Mouse (Mus musculus) forebrain, embryonic 13.5 days (tissue): Measurements from ENCODE around the gene Dnah7c. TPM values are rescaled to one million over a fixed set of nuclear protein-coding genes. Genes with fewer than 3 reads are reported as not detected.

Experiments
- ATAC-seq: fragments of 200-750 bp; cut with Nextera tagmentation; 2 replicates; pipeline ENCODE4 v1.8.0; 2017
- H3K27ac ChIP-seq: fragments of 300-500 bp; sonication (generic); 2 replicates; pipeline ENCODE4 v1.5.1; 2015; ENCODE audit warnings: inconsistent platforms, mild to moderate bottlenecking, moderate library complexity
- H3K27me3 ChIP-seq: fragments of 300-500 bp; sonication (generic); 2 replicates; pipeline ENCODE4 v1.6.1; 2015; ENCODE audit warnings: mild to moderate bottlenecking, inconsistent platforms
- H3K36me3 ChIP-seq: fragments of 300-500 bp; sonication (generic); 2 replicates; pipeline ENCODE4 v1.6.1; 2015; ENCODE audit warnings: mild to moderate bottlenecking, inconsistent platforms; ENCODE audit not compliant: poor library complexity, severe bottlenecking
- H3K4me1 ChIP-seq: fragments of 300-500 bp; sonication (generic); 2 replicates; pipeline ENCODE4 v1.6.1; 2015; ENCODE audit warnings: inconsistent platforms
- H3K4me2 ChIP-seq: fragments of 300-500 bp; sonication (generic); 2 replicates; pipeline ENCODE4 v1.6.1; 2015; ENCODE audit warnings: inconsistent platforms, mild to moderate bottlenecking, moderate library complexity
- H3K4me3 ChIP-seq: fragments of 300-500 bp; sonication (generic); 2 replicates; pipeline ENCODE4 v1.5.1; 2015; ENCODE audit warnings: mild to moderate bottlenecking, inconsistent platforms
- H3K9ac ChIP-seq: fragments of 300-500 bp; sonication (generic); 2 replicates; pipeline ENCODE4 v1.6.1; 2015; ENCODE audit warnings: mild to moderate bottlenecking, inconsistent platforms
- H3K9me3 ChIP-seq: fragments of 300-500 bp; sonication (generic); replicated peaks from 2 replicates; pipeline ENCODE4 v1.6.1; 2016; ENCODE audit warnings: inconsistent platforms
- WGBS: fragments of 180-500 bp; shearing (Covaris S2); methylation state at CpG from one replicate; pipeline ENCODE4 v1.1.7; 2015; 5-methylcytosine and 5-hydroxymethylcytosine counted together
- polyA plus RNA-seq: library from polyadenylated mRNA; unstranded; fragments of >200 nt; fragmentation: Nextera tagmentation; extraction: Ambion mirVana; gene quantifications from 2 replicates; pipeline ENCODE4 v1.2.1, GENCODE M21; 2015

Dnah7c gene
- polyA plus RNA-seq, 1 experiment from 2014 or later, result 0.13 TPM

DNA sequence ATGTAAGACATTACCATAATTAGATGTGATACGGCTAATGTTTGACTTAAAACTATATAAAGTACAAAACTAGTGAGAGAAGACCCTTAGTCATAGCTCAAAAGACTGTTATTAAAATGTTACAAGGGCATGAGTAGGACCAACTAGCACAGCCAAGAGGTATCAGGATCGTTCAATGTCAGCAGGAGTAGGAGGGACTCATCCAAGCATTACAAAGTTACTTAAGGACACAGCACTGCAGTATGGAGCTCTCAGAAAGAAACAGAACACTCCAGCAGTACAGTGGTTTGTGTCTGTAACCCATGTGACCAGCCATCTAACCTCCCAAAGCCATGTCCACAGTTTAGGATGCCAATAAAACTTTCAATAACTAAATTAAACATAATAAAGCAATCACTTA is 418.9 kb downstream of the Dnah7c start:
- no peak overlapping the region for H3K27ac ChIP-seq
- H3K4me2 ChIP-seq, result no peak overlapping the region
- no peaks in the 10 kb centered on the region for H3K36me3 ChIP-seq
- H3K4me3 ChIP-seq, result no peak overlapping the region
- peaks cover 7% of the 10 kb centered on the region for H3K4me1 ChIP-seq
- no peak for ATAC-seq
- H3K27me3 ChIP-seq, result no peaks in the 10 kb centered on the region
- H3K9me3 ChIP-seq, result no peaks in the 10 kb centered on the region
- H3K9ac ChIP-seq, result no peak overlapping the region
- WGBS, result 76% methylated on average over 2 of the region's 2 CpGs

DNA sequence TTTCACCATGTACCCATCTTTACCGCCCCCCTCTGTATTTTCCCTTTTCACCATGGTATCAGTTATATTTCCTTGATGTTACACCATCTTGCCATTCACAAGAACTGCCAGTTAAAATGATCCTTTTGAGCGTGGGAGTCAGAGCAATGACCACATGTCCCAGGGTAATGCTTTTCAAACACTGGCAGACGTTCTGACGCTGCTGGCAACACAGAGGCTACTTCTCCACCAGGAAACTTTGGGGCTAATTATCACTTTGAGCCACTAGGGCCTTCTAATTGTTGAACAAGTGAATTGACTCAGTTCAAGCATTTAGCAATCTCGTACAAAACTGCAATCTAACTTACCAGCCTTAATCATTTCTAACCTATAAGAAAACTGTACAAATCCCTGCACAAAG is 419.8 kb downstream of the Dnah7c start:
- no peak for ATAC-seq
- WGBS, result 22% methylated on average over 5 of the region's 5 CpGs
- H3K4me3 ChIP-seq, result no peak overlapping the region

DNA sequence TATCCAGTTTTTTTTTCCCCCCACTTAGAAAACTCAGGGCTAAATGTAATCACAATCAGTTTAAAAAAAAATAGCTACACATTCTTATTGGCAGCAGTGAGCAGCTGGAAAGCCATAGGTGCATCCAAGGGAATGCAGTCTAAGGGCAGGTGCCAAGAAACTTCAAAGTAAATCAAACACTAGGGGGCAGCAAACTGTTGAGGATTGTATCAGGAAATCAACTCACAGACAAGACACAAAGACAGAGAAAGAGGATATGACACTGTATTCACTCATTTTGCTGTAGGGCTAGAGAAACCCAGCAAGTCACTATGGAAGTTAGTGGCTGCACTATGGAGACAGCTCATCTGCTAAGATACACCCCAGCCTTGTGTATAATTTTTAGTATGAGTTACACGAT is 424.4 kb downstream of the Dnah7c start:
- WGBS, result 73% methylated on average over 1 of the region's 1 CpGs
- Histone ChIP-seq H3K9me3 (no peaks in the 10 kb centered on the region), H3K4me3 (no peak overlapping the region), H3K4me2 (no peak overlapping the region), H3K36me3 (no peaks in the 10 kb centered on the region), H3K27me3 (no peaks in the 10 kb centered on the region), H3K4me1 (peaks cover 41% of the 10 kb centered on the region), H3K9ac (no peak overlapping the region), H3K27ac (no peak overlapping the region)
- ATAC-seq, result no peak

More for the DNA sequence above, 419.8 kb downstream of the Dnah7c start:
- Histone ChIP-seq H3K27me3 (no peaks in the 10 kb centered on the region), H3K9ac (no peak overlapping the region), H3K4me1 (peaks cover 11% of the 10 kb centered on the region), H3K27ac (no peak overlapping the region), H3K36me3 (no peaks in the 10 kb centered on the region), H3K4me2 (no peak overlapping the region), H3K9me3 (no peaks in the 10 kb centered on the region)

DNA sequence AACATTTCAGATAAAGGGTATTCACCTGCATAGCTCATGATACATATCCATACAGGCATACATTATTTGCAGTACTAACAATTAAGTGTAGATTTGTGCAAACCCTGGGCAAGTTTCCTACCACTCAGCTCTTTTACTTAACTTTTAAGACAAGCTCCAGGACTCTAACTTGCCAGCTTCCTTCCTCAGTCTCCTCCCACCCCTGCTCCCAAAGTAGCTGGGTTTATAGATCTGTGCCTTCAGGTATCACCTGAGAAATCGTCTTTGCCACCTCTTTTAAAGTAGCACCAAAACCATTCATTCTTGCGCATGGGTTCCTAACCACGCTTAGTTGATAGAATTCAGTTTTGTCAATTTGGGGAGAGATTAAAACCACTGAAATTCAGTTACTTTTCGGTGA is 426.2 kb downstream of the Dnah7c start:
- Histone ChIP-seq H3K27me3 (no peaks in the 10 kb centered on the region), H3K9ac (peak overlapping the region; percentile 48), H3K4me1 (peaks cover 34% of the 10 kb centered on the region), H3K27ac (no peak overlapping the region), H3K9me3 (no peaks in the 10 kb centered on the region), H3K4me2 (peak overlapping the region; percentile 75), H3K4me3 (peak overlapping the region; percentile 88), H3K36me3 (no peaks in the 10 kb centered on the region)
- WGBS, result 60% methylated on average over 4 of the region's 4 CpGs
- ATAC-seq, result no peak

DNA sequence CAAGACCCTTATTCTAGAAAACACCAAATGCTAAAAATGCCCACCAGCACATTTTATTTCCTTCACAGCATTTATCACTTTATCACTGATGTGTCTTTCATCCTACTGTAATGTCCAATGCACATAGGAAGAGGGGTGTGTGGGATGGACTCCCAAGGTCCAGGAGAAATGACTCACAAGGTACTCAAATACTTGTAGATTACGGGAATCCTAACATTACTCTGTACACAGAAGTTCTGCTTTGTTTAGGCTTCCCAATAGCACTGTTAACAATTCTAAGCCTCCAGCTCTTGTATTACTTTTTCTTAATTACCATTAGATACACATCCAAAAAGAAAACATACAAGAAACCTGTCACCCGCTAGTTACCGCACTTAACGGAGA is 426.8 kb downstream of the Dnah7c start:
- peak overlapping the region; percentile 99; the same call in 1 of the 2 replicates for H3K27ac ChIP-seq
- no peaks in the 10 kb centered on the region for H3K27me3 ChIP-seq
- H3K4me2 ChIP-seq, result peak overlapping the region; percentile 75
- no peaks in the 10 kb centered on the region for H3K9me3 ChIP-seq
- no peak for ATAC-seq
- under 1% methylated on average over 4 of the region's 4 CpGs for WGBS
- peaks cover 34% of the 10 kb centered on the region for H3K4me1 ChIP-seq
- peak overlapping the region; percentile 99 for H3K9ac ChIP-seq
- H3K36me3 ChIP-seq, result no peaks in the 10 kb centered on the region
- H3K4me3 ChIP-seq, result peak overlapping the region; percentile 88

DNA sequence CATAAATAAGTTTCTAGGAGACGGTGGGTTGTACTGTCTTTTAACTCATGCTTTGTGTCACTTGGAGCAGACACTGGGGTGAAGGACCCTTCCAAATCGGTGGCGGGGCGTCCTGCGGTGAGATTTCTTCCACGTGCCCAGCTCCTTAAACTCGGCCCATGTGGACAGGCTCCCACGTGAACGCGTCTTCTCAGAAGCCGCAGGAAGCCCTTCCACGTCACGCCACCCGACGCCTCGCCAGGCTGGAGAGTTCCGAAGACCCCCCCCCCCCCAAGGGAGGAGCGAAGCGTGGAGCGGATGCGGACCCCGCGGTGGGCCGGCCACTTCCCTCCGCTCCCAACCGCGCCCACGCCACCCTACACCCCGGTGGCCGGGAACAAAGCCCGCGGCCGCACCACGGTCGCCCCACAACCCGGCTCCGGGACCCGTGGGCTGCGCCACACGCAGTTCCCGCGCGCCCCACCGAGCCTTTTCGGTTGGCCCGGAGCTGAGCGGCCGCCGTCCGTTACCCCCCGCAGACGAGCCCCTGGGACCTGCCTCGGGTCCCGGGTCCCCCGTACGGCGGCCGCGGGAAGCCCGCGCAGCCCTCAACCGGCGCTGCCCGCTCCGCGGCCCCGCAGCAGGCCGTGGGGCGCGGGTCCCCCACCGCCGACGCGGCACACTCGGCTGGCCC is 427.3 kb downstream of the Dnah7c start:
- WGBS, result under 1% methylated on average over 67 of the region's 75 CpGs
- Histone ChIP-seq H3K4me2 (peak overlapping the region; percentile 75), H3K4me1 (peaks cover 34% of the 10 kb centered on the region)

DNA sequence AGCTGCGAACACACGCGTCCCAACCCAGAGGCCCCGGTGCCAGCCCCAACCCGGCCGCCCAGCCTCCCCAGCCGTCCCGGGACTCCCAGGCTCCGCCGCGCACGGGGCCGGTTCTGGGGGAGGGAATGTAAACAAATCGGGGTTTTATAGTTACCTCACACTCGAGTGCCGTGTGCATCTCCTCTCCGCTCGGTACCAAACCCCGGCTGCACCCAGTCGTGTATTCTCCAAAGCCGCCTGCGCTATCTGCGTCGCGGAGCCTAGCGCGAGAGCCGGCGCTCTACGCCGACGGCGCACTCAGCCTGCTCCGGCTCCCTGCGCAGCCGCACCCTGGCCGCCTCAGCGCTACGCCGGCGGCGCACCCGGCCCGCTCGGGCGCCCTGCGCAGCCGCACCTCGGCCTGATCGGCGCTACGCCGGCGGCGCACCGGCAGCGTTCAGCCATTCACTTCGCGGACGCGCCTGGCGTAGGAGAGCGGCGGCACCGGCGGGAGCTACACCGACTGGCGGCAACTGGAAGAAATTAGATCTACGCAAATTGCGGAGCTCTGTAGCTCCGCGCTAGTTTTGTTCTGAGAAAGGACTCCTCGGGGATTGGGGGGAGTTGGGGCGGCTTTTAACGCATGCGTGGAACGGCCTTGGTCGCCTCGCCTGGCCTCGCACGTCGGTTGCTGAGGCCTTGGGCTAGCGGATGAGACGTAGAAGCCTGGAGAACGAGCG is 428.1 kb downstream of the Dnah7c start:
- Histone ChIP-seq H3K27me3 (no peaks in the 10 kb centered on the region), H3K9ac (peak overlapping the region; percentile 99), H3K36me3 (no peaks in the 10 kb centered on the region), H3K4me3 (peak overlapping the region; percentile 88), H3K4me2 (peak overlapping the region; percentile 75), H3K27ac (peak overlapping the region; percentile 99), H3K9me3 (no peaks in the 10 kb centered on the region), H3K4me1 (peaks cover 34% of the 10 kb centered on the region)
- under 1% methylated on average over 84 of the region's 86 CpGs for WGBS
- peak; percentile 96 for ATAC-seq

More for the DNA sequence above, 427.3 kb downstream of the Dnah7c start:
- ATAC-seq, result peak; percentile 37
- peak overlapping the region; percentile 99 for H3K27ac ChIP-seq
- H3K36me3 ChIP-seq, result no peaks in the 10 kb centered on the region
- no peaks in the 10 kb centered on the region for H3K27me3 ChIP-seq
- H3K9me3 ChIP-seq, result no peaks in the 10 kb centered on the region
- H3K9ac ChIP-seq, result peak overlapping the region; percentile 99
- peak overlapping the region; percentile 88 for H3K4me3 ChIP-seq

DNA sequence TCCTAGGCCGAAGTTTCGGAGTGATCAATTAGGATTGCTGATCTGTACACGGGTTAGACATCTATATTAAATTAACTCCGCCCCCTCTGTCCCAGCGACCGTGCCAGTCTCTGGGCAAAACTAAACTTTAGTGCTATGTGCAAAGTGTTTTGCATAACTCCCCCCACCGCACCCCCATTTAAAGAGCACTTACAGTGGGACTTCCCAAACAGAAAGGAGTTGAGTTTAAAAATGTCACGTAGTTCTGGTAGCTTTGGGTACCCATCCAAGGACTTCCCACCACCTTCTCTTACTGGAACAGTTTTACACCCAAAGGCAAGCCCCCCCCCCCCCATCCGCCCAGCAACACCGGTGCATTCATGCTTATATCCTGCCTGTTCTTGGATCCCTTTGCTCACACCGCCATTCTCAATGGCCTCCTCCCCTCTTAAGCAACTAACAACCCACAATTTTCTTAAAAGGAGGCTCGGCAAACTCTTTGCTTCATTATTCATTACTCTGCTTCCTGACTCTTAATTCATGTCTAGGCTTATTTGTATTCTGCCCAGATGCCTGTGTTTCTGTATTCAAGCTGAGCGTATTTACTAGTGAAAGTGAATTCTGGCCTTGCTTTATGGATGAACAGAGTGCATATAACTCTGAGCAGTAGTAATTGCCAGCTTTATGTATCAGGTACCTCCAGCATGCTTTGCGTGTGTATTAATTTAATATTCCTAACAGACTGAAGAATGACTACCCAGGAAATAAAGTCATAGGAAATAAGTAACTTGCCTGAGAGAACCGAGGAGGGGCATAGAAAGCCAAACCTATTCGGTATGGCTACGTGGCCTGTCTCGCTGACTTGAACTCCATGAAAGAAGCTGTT is 428.9 kb downstream of the Dnah7c start:
- peak; percentile 2; the same call in 1 of the 2 replicates for ATAC-seq
- Histone ChIP-seq H3K9ac (peak overlapping the region; percentile 99), H3K4me2 (peak overlapping the region; percentile 58), H3K9me3 (no peaks in the 10 kb centered on the region), H3K4me1 (peaks cover 34% of the 10 kb centered on the region), H3K27ac (peak overlapping the region; percentile 99), H3K4me3 (peak overlapping the region; percentile 88), H3K27me3 (no peaks in the 10 kb centered on the region), H3K36me3 (no peaks in the 10 kb centered on the region)
- 18% methylated on average over 18 of the region's 18 CpGs for WGBS

DNA sequence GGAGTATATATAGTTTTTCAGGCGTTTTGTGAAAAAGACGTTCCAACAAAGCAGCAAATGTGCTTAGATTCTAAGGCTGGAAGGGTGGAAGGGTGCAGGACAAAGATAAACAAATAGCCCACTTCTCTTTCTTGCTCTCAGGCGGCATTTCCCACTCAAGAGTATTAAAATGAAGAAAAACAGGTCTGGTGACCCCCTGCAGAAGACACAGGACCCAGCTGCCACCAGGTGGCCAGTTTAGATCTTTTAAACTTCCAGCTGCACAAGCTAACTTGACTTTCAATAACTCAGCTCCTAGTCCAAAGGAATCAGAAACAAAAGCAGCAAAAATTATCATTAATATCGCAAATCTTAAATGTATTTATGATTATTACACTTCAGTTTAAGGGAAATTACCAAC is 431.1 kb downstream of the Dnah7c start:
- no peaks in the 10 kb centered on the region for H3K9me3 ChIP-seq
- no peaks in the 10 kb centered on the region for H3K36me3 ChIP-seq
- ATAC-seq, result no peak
- H3K4me2 ChIP-seq, result no peak overlapping the region
- no peaks in the 10 kb centered on the region for H3K27me3 ChIP-seq
- no peak overlapping the region for H3K27ac ChIP-seq
- peaks cover 17% of the 10 kb centered on the region for H3K4me1 ChIP-seq
- H3K4me3 ChIP-seq, result no peak overlapping the region
- WGBS, result 67% methylated on average over 4 of the region's 4 CpGs
- H3K9ac ChIP-seq, result no peak overlapping the region
